Mouse (Mus musculus): Measurements from ENCODE around the gene Cd300ld5.
"Not testable (repeated sequence)": the region's sequence is repeated elsewhere in the genome, so short reads cannot be mapped to it uniquely, and the experiment has no call there.

The Cd300ld5 gene

GRCm38 (mm10) chr11:115026912-115027311 is 10.7 kb downstream of the Cd300ld5 start, which contains the start of gene Cd300ld4:
TSS of gene Cd300ld4 (minus strand) at chr11:115027012.
- not testable (repeated sequence) for DNase-seq

- DNase-seq: not testable (repeated sequence)
Observed at GRCm38 (mm10) chr11:115016093-115016492, 21.5 kb downstream of the Cd300ld5 start, which contains the start of gene Cd300ld2. TSS of gene Cd300ld2 (minus strand) at chr11:115016193.

- no peak for DNase-seq
Observed at GRCm38 (mm10) chr11:115004070-115004469, 33.5 kb downstream of the Cd300ld5 start.

- DNase-seq: no peak
Observed at GRCm38 (mm10) chr11:115001474-115002040, 36.0 kb downstream of the Cd300ld5 start, which contains the start of gene Cd300c2. TSS of gene Cd300c2 (minus strand) at chr11:115001880.

GRCm38 (mm10) chr11:114989793-114990192 is 47.8 kb downstream of the Cd300ld5 start, which contains the start of gene Cd300ld:
TSS of gene Cd300ld (minus strand) at chr11:114989922.
- DNase-seq: no peak

- DNase-seq: no peak
Observed at GRCm38 (mm10) chr11:114981866-114982265, 55.7 kb downstream of the Cd300ld5 start.

Data from thymus, postnatal 14 days (tissue).